Mouse (Mus musculus): ENCODE measurements around the gene Mdm4.
A peak's percentile ranks its signal among the peaks of the same experiment; 100 is the strongest.

Mdm4 gene

DNA sequence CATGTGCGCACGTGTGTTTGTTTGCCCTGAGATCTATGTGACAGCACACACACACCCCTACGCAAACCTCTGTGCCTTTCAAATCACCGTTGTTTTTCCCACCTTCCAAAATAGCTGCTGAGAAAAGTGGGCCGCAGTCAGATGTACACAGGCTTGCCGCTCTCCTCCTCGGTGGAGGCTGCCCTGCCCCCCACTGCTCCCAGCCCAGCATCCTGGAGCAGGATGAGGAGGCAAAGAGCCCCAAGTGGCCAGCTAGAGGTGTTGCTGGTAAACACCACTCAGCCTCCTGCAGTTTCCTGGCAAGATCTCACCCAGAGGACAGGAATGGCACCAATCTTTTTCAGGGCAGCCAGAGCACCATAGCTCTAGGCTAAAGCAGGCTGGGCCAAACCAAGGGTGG lies 95.5 kb downstream of the Mdm4 start:
- peak in 1 of 2 experiments; percentile 3 for DNase-seq

DNA sequence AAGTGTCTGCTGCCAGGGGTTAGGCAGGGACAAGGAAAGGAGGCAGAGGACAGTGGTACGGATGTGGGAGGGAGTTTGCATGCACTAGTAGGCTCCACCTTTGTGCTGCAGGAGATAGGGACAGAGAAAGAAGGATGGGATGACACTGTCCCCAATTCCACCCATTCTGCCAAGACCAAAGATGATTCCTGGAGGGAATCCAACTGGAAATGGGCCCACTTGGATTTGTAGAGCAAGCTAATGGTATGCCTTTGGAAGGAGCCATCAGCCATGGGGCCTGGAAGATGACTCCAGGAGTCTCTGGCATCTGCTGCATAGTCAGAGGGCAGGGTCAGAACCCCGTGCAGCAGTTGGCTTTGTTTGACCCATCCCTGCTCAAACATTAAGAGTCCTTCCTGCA lies 97.9 kb downstream of the Mdm4 start:
- no peak for DNase-seq

DNA sequence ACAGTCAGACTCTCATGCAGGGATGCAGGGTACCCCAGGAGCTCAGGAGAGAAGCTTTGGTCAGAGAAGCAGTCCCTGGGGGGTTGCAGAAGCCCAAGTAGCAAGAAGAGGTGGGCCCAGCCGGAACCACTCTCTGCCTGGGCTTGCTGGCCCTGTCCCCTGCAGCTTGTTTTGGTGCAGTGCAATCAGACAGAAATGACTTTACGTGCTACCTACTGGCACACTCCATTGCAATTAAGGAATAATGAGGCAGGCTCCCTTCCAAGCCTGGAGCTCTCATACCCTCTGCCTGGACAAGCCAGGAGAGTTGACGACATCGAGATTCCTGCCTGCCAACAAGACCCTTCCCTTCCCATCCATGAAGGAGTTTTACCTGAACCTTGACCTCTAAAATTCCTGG lies 100.1 kb downstream of the Mdm4 start:
- DNase-seq: no peak

DNA sequence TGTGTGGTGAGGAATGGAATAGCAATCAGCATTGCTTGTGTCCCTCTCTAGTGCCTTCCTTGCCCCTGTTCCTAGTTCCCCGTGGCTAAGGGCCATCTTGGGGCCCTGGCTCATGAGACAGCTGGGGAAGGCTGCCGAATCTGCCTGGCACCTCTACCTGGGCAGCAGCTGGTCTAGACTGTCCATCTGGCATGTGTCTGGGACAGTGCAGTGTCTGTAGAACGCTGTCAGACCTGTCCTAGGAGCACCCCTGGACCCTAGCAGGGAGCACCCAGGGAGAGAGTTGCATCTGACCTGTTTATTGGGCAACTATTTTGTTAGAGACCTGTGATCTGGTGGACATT lies 101.5 kb downstream of the Mdm4 start:
- no peak for DNase-seq

DNA sequence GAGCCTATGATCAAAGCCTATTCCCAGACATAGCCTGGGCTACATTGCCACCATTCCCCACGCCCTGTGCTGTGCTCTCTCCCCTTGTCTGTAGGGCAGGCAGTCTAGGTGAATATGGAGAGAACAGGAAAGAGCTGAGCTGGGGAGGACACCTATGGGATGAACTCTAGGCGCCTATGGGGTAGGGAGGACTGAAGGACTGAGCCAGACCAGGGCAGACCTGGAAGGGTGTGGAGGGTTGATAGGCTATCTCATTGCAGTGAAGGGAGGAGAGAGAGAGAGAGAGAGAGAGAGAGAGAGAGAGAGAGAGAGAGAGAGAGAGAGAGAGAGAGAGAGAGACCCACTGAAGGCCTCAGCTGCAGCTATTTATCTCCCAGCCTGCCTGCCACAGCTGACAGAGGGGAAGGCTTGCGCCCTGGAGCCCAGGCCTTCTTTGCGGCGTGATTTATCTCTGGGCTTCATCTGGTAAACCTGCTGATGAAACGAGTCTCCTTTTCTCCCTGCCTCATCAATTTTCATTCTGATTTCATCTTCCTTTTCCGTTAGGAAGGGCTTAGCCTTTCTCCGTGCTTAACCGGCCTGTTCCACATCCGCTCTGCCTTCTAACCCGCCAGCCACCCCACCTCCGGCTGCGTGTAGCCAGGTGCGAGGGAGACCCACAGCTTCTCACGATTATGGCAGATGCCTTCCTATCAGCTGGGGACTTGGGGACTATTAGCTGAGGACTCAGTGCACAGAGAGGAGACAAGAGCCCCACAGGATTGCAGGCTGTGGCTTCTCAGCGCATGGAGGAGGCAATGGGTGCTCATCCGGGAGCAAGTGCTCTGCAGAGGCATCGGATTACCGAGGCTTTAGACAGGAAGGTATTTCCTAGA lies 102.1 kb downstream of the Mdm4 start:
- DNase-seq: no peak

DNA sequence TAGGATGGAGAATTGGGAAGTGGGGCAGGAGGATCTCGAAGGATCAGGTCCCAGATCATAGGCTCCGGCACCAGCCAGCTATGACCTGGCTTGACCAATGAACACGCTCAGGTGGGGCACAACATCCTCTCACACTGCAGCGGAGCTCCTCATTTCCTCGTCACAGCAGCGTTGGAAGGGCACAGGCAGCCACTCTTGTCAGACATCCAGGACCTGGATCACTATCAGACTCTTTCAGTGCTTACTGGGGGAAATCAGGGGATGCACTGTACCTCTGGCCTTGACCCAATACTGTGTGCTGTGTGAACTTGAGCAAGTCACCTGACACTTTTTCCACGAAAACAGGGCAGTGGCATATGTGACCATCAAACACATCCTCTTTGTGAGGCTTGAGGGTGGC lies 105.1 kb downstream of the Mdm4 start:
- no peak for DNase-seq

GRCm38 (mm10) chr1:132922257-132922656 lies 108.1 kb downstream of the Mdm4 start:
- no peak for DNase-seq

- DNase-seq: no peak
Measured at GRCm38 (mm10) chr1:132921071-132921470, 109.3 kb downstream of the Mdm4 start.

DNA sequence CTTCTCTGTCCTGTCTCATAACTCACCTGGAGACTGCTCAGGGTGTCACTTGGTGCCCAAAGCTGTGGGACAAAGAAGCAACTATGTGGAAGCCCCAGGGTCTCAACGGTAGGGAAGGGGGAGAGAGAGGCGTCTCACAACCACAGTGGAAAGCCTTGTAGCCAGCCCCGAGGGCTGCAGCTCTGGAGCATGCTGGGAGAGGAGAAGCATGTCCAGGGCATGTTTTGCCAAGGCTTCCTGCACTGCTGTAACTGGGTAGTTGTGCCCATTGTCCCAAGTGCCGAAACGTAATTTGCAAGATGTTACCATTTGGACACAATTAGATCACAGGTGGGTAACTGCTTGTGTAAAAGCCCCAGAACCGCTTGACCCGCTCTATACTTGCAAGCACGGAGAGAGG lies 111.1 kb downstream of the Mdm4 start:
- DNase-seq: no peak

DNA sequence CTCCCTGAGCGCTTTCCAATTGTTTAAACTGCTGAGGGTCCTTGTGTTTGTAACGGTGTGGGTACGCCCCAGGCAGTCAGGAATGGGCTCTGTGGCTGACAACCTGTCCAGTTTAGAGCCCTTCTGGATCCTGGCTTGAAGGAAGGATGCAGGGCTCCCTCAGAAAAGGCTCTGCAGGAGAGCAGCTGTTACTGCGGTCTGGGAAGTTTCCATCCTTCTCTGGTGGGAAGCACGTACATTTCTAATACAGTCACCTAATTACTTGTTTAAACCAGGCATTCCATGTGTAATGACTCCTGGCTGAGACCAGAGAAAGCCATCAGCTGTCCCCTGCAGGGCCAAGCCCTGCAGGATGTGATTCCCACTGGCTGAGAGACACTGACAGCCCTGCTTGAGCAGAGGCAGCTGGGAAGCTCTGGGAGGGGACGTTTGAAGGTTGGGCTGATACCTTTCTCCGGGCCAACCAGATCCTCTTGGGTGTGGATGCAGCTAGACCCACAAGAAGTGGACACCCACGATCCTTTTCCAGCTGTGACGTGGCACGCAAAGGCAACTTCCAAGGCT lies 112.2 kb downstream of the Mdm4 start:
- no peak for DNase-seq

- no peak for DNase-seq
Measured at GRCm38 (mm10) chr1:132917554-132917953, 112.8 kb downstream of the Mdm4 start.

GRCm38 (mm10) chr1:132915849-132916493 lies 114.4 kb downstream of the Mdm4 start:
- no peak for DNase-seq

DNA sequence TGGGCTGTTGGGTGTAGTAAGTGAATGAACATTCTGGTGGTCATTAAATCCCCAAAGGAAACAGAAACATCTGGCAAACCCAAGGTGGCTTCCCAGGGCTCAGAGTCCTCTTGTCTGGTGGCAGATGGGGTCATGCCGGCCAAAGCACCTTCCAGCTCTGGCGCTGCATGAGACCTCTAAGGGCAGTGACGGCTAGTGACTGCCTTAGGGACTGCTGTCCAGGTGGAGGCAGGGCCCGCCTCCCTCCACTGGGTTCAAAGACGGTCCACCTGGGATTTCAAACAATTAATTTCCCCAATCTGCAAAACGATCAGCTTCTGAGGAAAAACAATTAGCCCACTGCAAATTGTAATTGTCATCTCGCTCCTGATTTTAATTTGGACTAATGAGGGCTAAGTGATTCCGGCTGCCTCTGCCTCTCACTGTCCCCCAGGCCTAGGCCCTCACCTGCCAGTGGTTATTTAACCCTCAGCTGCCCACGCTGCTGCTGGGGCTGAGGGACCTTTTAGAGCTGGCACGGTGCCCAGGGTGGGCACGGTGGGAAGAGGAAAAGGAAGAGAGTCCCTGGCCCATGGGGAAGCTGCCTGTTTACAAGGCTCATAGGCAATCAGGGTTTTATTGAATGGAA lies 119.8 kb downstream of the Mdm4 start:
- DNase-seq: no peak

GRCm38 (mm10) chr1:132909951-132910350 lies 120.4 kb downstream of the Mdm4 start:
- no peak for DNase-seq

All from kidney, postnatal 25 days (tissue).